Mouse (Mus musculus): ENCODE results near the gene Dohh. TPM values are rescaled to one million over a fixed set of nuclear protein-coding genes. Genes with fewer than 3 reads are reported as not detected.

Gene Dohh
- 25.1 and 35.9 TPM in 2 replicates for polyA plus RNA-seq (2012; ENCODE audit: insufficient read depth, insufficient read length, missing spikeins)

GRCm38 (mm10) chr10:81383802-81384604, at the start of gene Dohh, which contains the start of gene Gm48551:
Gene Dohh, plus strand, starts transcription at chr10:81384428.
Gene Gm48551, plus strand, starts transcription at chr10:81384466.
- peak within 1 kb of the TSS; percentile 73 for H3K4me3 ChIP-seq (ENCODE audit: insufficient read depth, low read depth, low read length)
- peaks cover 10% of the 10 kb centered on the region for H3K4me1 ChIP-seq (ENCODE audit: control insufficient read depth, insufficient read depth, insufficient read length, low read length)
- H3K27ac ChIP-seq (replicated peaks; ENCODE audit: low read depth, low read length), result peak within 1 kb of the TSS; percentile 58

GRCm38 (mm10) chr10:81335393-81336340, 48.6 kb upstream of the Dohh start:
- no peaks in the 10 kb centered on the region for H3K4me1 ChIP-seq (ENCODE audit: control insufficient read depth, insufficient read depth, insufficient read length, low read length)
- H3K4me3 ChIP-seq (ENCODE audit: insufficient read depth, low read depth, low read length), result no peak overlapping the region
- no peak overlapping the region for H3K27ac ChIP-seq (replicated peaks; ENCODE audit: low read depth, low read length)

GRCm38 (mm10) chr10:81336558-81336957, 47.7 kb upstream of the Dohh start:
- no peak overlapping the region for H3K4me3 ChIP-seq (ENCODE audit: insufficient read depth, low read depth, low read length)
- no peak overlapping the region for H3K27ac ChIP-seq (replicated peaks; ENCODE audit: low read depth, low read length)
- H3K4me1 ChIP-seq (ENCODE audit: control insufficient read depth, insufficient read depth, insufficient read length, low read length), result no peaks in the 10 kb centered on the region

GRCm38 (mm10) chr10:81340551-81341332, 43.5 kb upstream of the Dohh start:
- Histone ChIP-seq H3K27ac (replicated peaks; ENCODE audit: low read depth, low read length) (no peak overlapping the region), H3K4me3 (ENCODE audit: insufficient read depth, low read depth, low read length) (no peak overlapping the region), H3K4me1 (ENCODE audit: control insufficient read depth, insufficient read depth, insufficient read length, low read length) (no peaks in the 10 kb centered on the region)

GRCm38 (mm10) chr10:81341333-81341949, 42.8 kb upstream of the Dohh start:
- no peak overlapping the region for H3K4me3 ChIP-seq (ENCODE audit: insufficient read depth, low read depth, low read length)
- no peak overlapping the region for H3K27ac ChIP-seq (replicated peaks; ENCODE audit: low read depth, low read length)

GRCm38 (mm10) chr10:81342686-81343505, 41.3 kb upstream of the Dohh start, which contains the start of gene Gipc3:
Gene Gipc3, minus strand, starts transcription at chr10:81343266.
- peak within 1 kb of the TSS; percentile 63 for H3K4me3 ChIP-seq (ENCODE audit: insufficient read depth, low read depth, low read length)
- H3K27ac ChIP-seq (replicated peaks; ENCODE audit: low read depth, low read length), result no peak within 1 kb of the TSS

More at GRCm38 (mm10) chr10:81341333-81341949, 42.8 kb upstream of the Dohh start:
- H3K4me1 ChIP-seq (ENCODE audit: control insufficient read depth, insufficient read depth, insufficient read length, low read length), result no peaks in the 10 kb centered on the region

GRCm38 (mm10) chr10:81344421-81345161, 39.6 kb upstream of the Dohh start:
- Histone ChIP-seq H3K27ac (replicated peaks; ENCODE audit: low read depth, low read length) (no peak overlapping the region), H3K4me1 (ENCODE audit: control insufficient read depth, insufficient read depth, insufficient read length, low read length) (peaks cover 2% of the 10 kb centered on the region; the same call in 1 of the 2 replicates), H3K4me3 (ENCODE audit: insufficient read depth, low read depth, low read length) (no peak overlapping the region)

More at GRCm38 (mm10) chr10:81342686-81343505, 41.3 kb upstream of the Dohh start, which contains the start of gene Gipc3:
- no peaks in the 10 kb centered on the region; the same call in 1 of the 2 replicates for H3K4me1 ChIP-seq (ENCODE audit: control insufficient read depth, insufficient read depth, insufficient read length, low read length)

GRCm38 (mm10) chr10:81345162-81345534, 39.1 kb upstream of the Dohh start:
- H3K27ac ChIP-seq (replicated peaks; ENCODE audit: low read depth, low read length), result no peak overlapping the region
- no peak overlapping the region for H3K4me3 ChIP-seq (ENCODE audit: insufficient read depth, low read depth, low read length)
- peaks cover 3% of the 10 kb centered on the region; the same call in 1 of the 2 replicates for H3K4me1 ChIP-seq (ENCODE audit: control insufficient read depth, insufficient read depth, insufficient read length, low read length)

GRCm38 (mm10) chr10:81346453-81347067, 37.7 kb upstream of the Dohh start:
- Histone ChIP-seq H3K4me3 (ENCODE audit: insufficient read depth, low read depth, low read length) (peak overlapping the region; percentile 34), H3K4me1 (ENCODE audit: control insufficient read depth, insufficient read depth, insufficient read length, low read length) (peaks cover 3% of the 10 kb centered on the region; the same call in 1 of the 2 replicates), H3K27ac (replicated peaks; ENCODE audit: low read depth, low read length) (no peak overlapping the region)

- Histone ChIP-seq H3K4me3 (ENCODE audit: insufficient read depth, low read depth, low read length) (peak overlapping the region; percentile 89), H3K27ac (replicated peaks; ENCODE audit: low read depth, low read length) (no peak overlapping the region), H3K4me1 (ENCODE audit: control insufficient read depth, insufficient read depth, insufficient read length, low read length) (peaks cover 3% of the 10 kb centered on the region; the same call in 1 of the 2 replicates)
Measured at GRCm38 (mm10) chr10:81349146-81349545, 35.1 kb upstream of the Dohh start.

GRCm38 (mm10) chr10:81349961-81350350, 34.3 kb upstream of the Dohh start:
- Histone ChIP-seq H3K27ac (replicated peaks; ENCODE audit: low read depth, low read length) (peak overlapping the region; percentile 67), H3K4me3 (ENCODE audit: insufficient read depth, low read depth, low read length) (peak overlapping the region; percentile 89), H3K4me1 (ENCODE audit: control insufficient read depth, insufficient read depth, insufficient read length, low read length) (peaks cover 3% of the 10 kb centered on the region; the same call in 1 of the 2 replicates)

GRCm38 (mm10) chr10:81350351-81351063, 33.7 kb upstream of the Dohh start, which contains the start of gene Hmg20b:
Gene Hmg20b, minus strand, starts transcription at chr10:81350480.
- H3K27ac ChIP-seq (replicated peaks; ENCODE audit: low read depth, low read length), result peak within 1 kb of the TSS; percentile 67
- peak within 1 kb of the TSS; percentile 89 for H3K4me3 ChIP-seq (ENCODE audit: insufficient read depth, low read depth, low read length)
- H3K4me1 ChIP-seq (ENCODE audit: control insufficient read depth, insufficient read depth, insufficient read length, low read length), result peaks cover 3% of the 10 kb centered on the region; the same call in 1 of the 2 replicates

Measured in brown adipose tissue, adult 24 weeks (tissue).